Mouse (Mus musculus) liver, embryonic 11.5 days (tissue): ENCODE measurements around the gene Rgp1. TPM values are rescaled to one million over a fixed set of nuclear protein-coding genes. Genes with fewer than 3 reads are reported as not detected.

Source experiments
- ATAC-seq: fragments of 200-750 bp; cut with Nextera tagmentation; replicated peaks from 2 replicates; pipeline ENCODE4 v1.8.0; 2017; ENCODE audit warnings: moderate number of reproducible peaks, mild to moderate bottlenecking, moderate TSS enrichment, moderate library complexity; ENCODE audit not compliant: low FRiP score
- DNase-seq: peaks from one replicate; pipeline ENCODE4 v3.0.0-alpha.2; 2017; ENCODE audit warnings: low spot score
- H3K27ac ChIP-seq: fragments of 300-500 bp; sonication (generic); 2 replicates; pipeline ENCODE4 v1.5.1; 2014; ENCODE audit warnings: mild to moderate bottlenecking, low read depth, low read length, control low read depth
- H3K27me3 ChIP-seq: fragments of 300-500 bp; sonication (generic); replicated peaks from 2 replicates; pipeline ENCODE4 v1.6.1; 2014; ENCODE audit warnings: low read length, mixed read lengths; ENCODE audit not compliant: control insufficient read depth, insufficient read depth
- H3K36me3 ChIP-seq: fragments of 300-500 bp; sonication (generic); 2 replicates; pipeline ENCODE4 v1.6.1; 2014; ENCODE audit warnings: mild to moderate bottlenecking, low read length, moderate library complexity, mixed read lengths; ENCODE audit not compliant: control insufficient read depth, insufficient read depth
- H3K4me1 ChIP-seq: fragments of 300-500 bp; sonication (generic); replicated peaks from 2 replicates; pipeline ENCODE4 v1.6.1; 2014; ENCODE audit warnings: low read length, mixed read lengths; ENCODE audit not compliant: control insufficient read depth, insufficient read depth
- H3K4me2 ChIP-seq: fragments of 300-500 bp; sonication (generic); 2 replicates; pipeline ENCODE4 v1.6.1; 2014; ENCODE audit warnings: mild to moderate bottlenecking, control low read depth, moderate library complexity
- H3K4me3 ChIP-seq: fragments of 300-500 bp; sonication (generic); 2 replicates; pipeline ENCODE4 v1.5.1; 2014; ENCODE audit warnings: low read depth, low read length, control low read depth
- H3K9ac ChIP-seq: fragments of 300-500 bp; sonication (generic); 2 replicates; pipeline ENCODE4 v1.6.1; 2014; ENCODE audit warnings: low read depth, low read length, control low read depth
- H3K9me3 ChIP-seq: fragments of 300-500 bp; sonication (generic); 2 replicates; pipeline ENCODE4 v1.6.1; 2016; ENCODE audit warnings: low read length, inconsistent platforms, mixed read lengths; ENCODE audit not compliant: control insufficient read depth
- WGBS: fragments of 180-500 bp; shearing (Covaris S2); extraction: QIAGEN DNeasy Blood & Tissue Kit; methylation state at CpG from one replicate; pipeline ENCODE4 v1.1.7; 2014; 5-methylcytosine and 5-hydroxymethylcytosine counted together
- microRNA-seq: library from miRNA; unstranded; fragments of <30 nt; microRNA quantifications from one replicate; pipeline ENCODE4, GENCODE M21; 2017; ENCODE audit warnings: borderline number of aligned reads
- polyA plus RNA-seq: library from polyadenylated mRNA; unstranded; fragments of >200 nt; fragmentation: Nextera tagmentation; extraction: Ambion mirVana; gene quantifications from 2 replicates; pipeline ENCODE4 v1.2.1, GENCODE M21; 2014

Rgp1 gene
- polyA plus RNA-seq, 1 experiment from 2014 or later, result 22.9 TPM

DNA sequence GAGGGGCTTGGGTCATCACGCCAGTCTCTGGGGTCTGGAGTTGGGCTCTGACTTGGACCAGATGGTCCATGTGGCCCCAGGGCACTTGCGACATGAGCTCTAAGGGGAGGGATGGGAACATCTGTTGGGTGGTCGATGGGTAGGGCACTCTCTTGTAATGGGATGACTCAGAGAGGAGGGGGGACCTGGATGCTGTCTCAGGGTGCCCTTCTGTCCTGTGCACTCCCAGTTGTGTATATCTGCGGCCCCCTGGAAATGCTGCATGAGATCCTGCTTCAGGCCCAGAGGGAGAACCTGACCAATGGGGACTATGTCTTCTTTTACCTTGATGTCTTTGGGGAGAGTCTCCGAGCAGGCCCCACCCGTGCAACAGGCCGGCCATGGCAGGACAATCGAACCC, 54.8 kb downstream of the Rgp1 start:
- DNase-seq, result peak; percentile 28

DNA sequence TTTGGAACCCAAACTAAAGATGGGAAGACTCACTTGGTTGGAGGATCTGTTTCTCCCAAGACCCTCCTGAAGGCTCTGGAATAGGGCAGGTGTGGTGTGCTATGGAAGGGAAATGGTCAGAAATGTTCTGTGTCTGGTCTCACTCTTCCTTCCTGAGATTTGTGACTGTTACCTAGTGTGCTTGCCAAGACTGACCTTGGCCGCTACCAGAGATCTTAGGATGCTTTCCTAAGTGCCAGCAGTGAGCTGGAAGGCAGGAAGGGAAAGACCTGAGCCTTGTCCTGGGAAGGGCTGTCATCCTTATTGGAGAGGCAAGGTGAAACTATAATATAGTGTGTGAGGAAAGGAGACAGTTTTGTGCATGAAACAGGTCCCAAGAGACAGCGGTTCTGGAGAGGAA, 55.2 kb downstream of the Rgp1 start:
- no peak for DNase-seq
- peaks cover 26% of the 10 kb centered on the region for H3K27me3 ChIP-seq
- 92% methylated on average over 2 of the region's 2 CpGs for whole genome bisulfite sequencing

More for the DNA sequence above, 54.8 kb downstream of the Rgp1 start:
- H3K9ac ChIP-seq, result no peak overlapping the region
- H3K4me1 ChIP-seq, result 0 out of 2 replicates have a peak, but pooled peaks cover 8% of the 10 kb centered on the region
- no peak for ATAC-seq
- H3K36me3 ChIP-seq, result no peaks in the 10 kb centered on the region
- H3K27ac ChIP-seq, result no peak overlapping the region
- H3K4me2 ChIP-seq, result no peak overlapping the region
- no peaks in the 10 kb centered on the region for H3K9me3 ChIP-seq
- H3K27me3 ChIP-seq, result peaks cover 26% of the 10 kb centered on the region
- 79% methylated on average over 8 of the region's 8 CpGs for whole genome bisulfite sequencing
- H3K4me3 ChIP-seq, result no peak overlapping the region

DNA sequence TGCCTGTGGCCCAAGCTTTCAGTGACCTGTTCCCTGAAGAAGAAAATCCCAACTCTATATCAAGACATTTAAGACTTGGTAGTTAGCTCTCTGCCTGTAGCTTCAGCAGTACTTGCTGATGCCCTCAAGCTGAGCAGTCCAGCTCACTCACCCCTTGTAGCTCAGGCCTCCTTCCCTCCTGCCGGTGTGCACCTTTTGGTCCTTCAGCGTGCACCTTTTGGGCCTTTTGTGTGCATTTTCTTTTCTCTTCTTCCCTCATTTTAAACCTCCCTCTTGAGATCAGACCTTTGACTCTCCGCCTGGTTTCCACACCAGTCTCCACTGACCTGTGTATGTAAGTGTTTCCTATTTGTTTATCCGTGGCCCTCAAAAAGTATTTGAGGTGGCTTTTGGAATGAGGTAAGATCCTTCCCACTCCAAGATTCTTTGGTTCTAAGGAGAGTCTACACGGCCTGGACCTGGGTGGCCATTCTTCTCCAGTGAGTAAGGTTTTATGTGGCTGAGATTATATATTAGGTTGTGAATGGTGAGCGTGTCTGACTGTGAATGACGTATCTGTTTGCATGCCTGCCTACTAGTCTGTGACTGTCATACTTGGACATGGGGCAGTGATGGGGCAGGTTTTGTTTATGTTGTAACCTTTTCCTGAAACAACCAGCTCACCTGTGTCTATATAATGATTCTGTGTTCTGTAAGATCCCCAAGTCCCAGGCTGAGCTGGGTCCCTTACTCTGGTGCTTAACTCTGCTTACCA, 56.3 kb downstream of the Rgp1 start:
- DNase-seq (no peak), ATAC-seq (no peak)
- H3K9me3 ChIP-seq, result no peaks in the 10 kb centered on the region
- 79% methylated on average over 7 of the region's 7 CpGs for WGBS
- no peak overlapping the region for H3K4me2 ChIP-seq
- 0 out of 2 replicates have a peak, but pooled peaks cover 7% of the 10 kb centered on the region for H3K4me1 ChIP-seq
- H3K9ac ChIP-seq, result no peak overlapping the region
- H3K4me3 ChIP-seq, result no peak overlapping the region
- H3K27ac ChIP-seq, result no peak overlapping the region
- H3K36me3 ChIP-seq, result no peaks in the 10 kb centered on the region
- H3K27me3 ChIP-seq, result peaks cover 26% of the 10 kb centered on the region

More for the DNA sequence above, 55.2 kb downstream of the Rgp1 start:
- 0 out of 2 replicates have a peak, but pooled peaks cover 8% of the 10 kb centered on the region for H3K4me1 ChIP-seq
- no peak for ATAC-seq
- H3K36me3 ChIP-seq, result no peaks in the 10 kb centered on the region
- no peak overlapping the region for H3K4me2 ChIP-seq
- H3K9me3 ChIP-seq, result no peaks in the 10 kb centered on the region
- H3K27ac ChIP-seq, result no peak overlapping the region
- H3K9ac ChIP-seq, result no peak overlapping the region
- no peak overlapping the region for H3K4me3 ChIP-seq

DNA sequence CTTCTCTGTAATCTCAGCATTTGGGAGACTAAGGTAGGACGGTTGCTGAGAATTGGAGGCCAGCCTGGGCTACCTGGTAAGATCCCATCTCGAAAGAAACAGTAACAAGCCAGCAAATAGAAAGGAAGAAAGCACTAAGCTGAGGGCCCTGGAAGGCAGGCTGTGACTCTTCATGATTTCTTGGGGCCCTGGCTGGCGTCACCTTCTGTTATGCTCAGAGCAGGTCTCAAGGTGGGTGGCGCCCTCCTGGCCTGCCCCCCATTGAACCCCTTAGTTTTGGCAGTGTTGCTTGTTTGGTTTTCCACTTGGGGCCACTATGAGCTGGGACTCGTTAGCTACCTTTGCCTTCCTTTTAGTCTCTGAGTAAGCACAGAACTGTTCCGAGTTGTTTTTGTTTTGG, 58.2 kb downstream of the Rgp1 start:
- Histone ChIP-seq H3K4me1 (0 out of 2 replicates have a peak, but pooled peaks cover 5% of the 10 kb centered on the region), H3K9me3 (no peaks in the 10 kb centered on the region), H3K4me2 (no peak overlapping the region), H3K27me3 (peaks cover 15% of the 10 kb centered on the region), H3K36me3 (no peaks in the 10 kb centered on the region), H3K9ac (no peak overlapping the region), H3K4me3 (no peak overlapping the region), H3K27ac (no peak overlapping the region)
- peak; percentile 23 for DNase-seq
- 71% methylated on average over 6 of the region's 6 CpGs for WGBS
- ATAC-seq, result no peak

Small RNA genes within 50 kb of the gene (microRNA-seq; reads per million reads assigned to microRNA genes)
- not detected for gene Gm25262

Other genes with a start within 250 kb of the Rgp1 start
- gene Rusc2, start 196.7 kb upstream of the Rgp1 start, polyA plus RNA-seq, result 1.4 and 2.0 TPM in 2 replicates
- not detected in 2 replicates for gene Fam166b, start 149.6 kb upstream of the Rgp1 start, polyA plus RNA-seq
- 4.3 TPM in 2 replicates for gene Tesk1, start 136.8 kb upstream of the Rgp1 start, polyA plus RNA-seq
- 1.2 and 1.3 TPM in 2 replicates for gene Cd72, start 124.1 kb upstream of the Rgp1 start, polyA plus RNA-seq
- not detected in 2 replicates for gene Sit1, start 95.0 kb upstream of the Rgp1 start, polyA plus RNA-seq
- gene Ccdc107, start 85.8 kb upstream of the Rgp1 start, polyA plus RNA-seq, result 60.3 and 60.5 TPM in 2 replicates
- 45.1 and 46.1 TPM in 2 replicates for gene Arhgef39, start 79.0 kb upstream of the Rgp1 start, polyA plus RNA-seq
- 1.5 and 2.0 TPM in 2 replicates for gene Car9, start 71.7 kb upstream of the Rgp1 start, polyA plus RNA-seq
- 46.4 and 51.2 TPM in 2 replicates for gene Tpm2, start 55.0 kb upstream of the Rgp1 start, polyA plus RNA-seq
- gene Creb3, start 16.4 kb upstream of the Rgp1 start, polyA plus RNA-seq, result 29.6 and 31.3 TPM in 2 replicates
- gene Tln1, start 16.0 kb upstream of the Rgp1 start, polyA plus RNA-seq, result 66.4 and 68.4 TPM in 2 replicates
- gene Gba2, start 158 bp downstream of the Rgp1 start, polyA plus RNA-seq, result 18.8 and 20.3 TPM in 2 replicates
- 0.75 and 2.2 TPM in 2 replicates for gene Msmp, start 5.8 kb downstream of the Rgp1 start, polyA plus RNA-seq
- 3.2 and 4.5 TPM in 2 replicates for gene Npr2, start 53.2 kb downstream of the Rgp1 start, polyA plus RNA-seq
- 0.30 and 1.5 TPM in 2 replicates for gene Spag8, start 74.9 kb downstream of the Rgp1 start, polyA plus RNA-seq
- gene Hint2, start 77.8 kb downstream of the Rgp1 start, polyA plus RNA-seq, result 87.8 and 88.0 TPM in 2 replicates
- gene Tmem8b, start 90.3 kb downstream of the Rgp1 start, polyA plus RNA-seq, result 0.84 and 1.1 TPM in 2 replicates
- 2.2 and 2.3 TPM in 2 replicates for gene Fam221b, start 90.4 kb downstream of the Rgp1 start, polyA plus RNA-seq
- not detected in 2 replicates for gene Olfr70, start 122.1 kb downstream of the Rgp1 start, polyA plus RNA-seq
- not detected in 2 replicates for gene Olfr71, start 131.5 kb downstream of the Rgp1 start, polyA plus RNA-seq
- gene Hrct1, start 148.5 kb downstream of the Rgp1 start, polyA plus RNA-seq, result 0.25 and 0.45 TPM in 2 replicates
- gene Spaar, start 151.3 kb downstream of the Rgp1 start, polyA plus RNA-seq, result 0.13 TPM in 1 of 2 replicates, not detected in the other
- not detected in 2 replicates for gene Olfr159, start 192.3 kb downstream of the Rgp1 start, polyA plus RNA-seq
- gene Olfr156, start 245.2 kb downstream of the Rgp1 start, polyA plus RNA-seq, result not detected in 2 replicates